Mouse (Mus musculus) Patski (cell line): ENCODE measurements at regions not wholly inside any gene's neighbourhood (a gene's known extent, or its start where the extent isn't known, plus 50 kb on each side); places are given as distances from the start of the nearest gene placed in this dataset.
A peak's percentile ranks its signal among the peaks of the same experiment; 100 is the strongest.
"Not testable (repeated sequence)": the region's sequence is repeated elsewhere in the genome, so short reads cannot be mapped to it uniquely, and the experiment has no call there.

Experiments
- ATAC-seq: fragments of 100-300 bp; one replicate; pipeline ENCODE4 v1.8.0; 2021
- CTCF ChIA-PET: fragments of 350-600 bp; sonication (Branson Sonifier 250); formaldehyde crosslinking; loops from one replicate; lab custom pipeline; 2022; ENCODE audit warnings: inconsistent platforms; lab: Charles Lee
- POLR2A ChIA-PET: fragments of 350-600 bp; sonication (Branson Sonifier 250); formaldehyde crosslinking; loops from one replicate; lab custom pipeline; 2022; ENCODE audit warnings: antibody characterized with exemption, inconsistent platforms; lab: Charles Lee
- DNase-seq: peaks from one replicate; pipeline ENCODE4 v3.0.0-alpha.2; 2011; ENCODE audit warnings: low read depth, low spot score
- H3K27me3 ChIP-seq: fragments of 371-371 bp; one replicate; pipeline ENCODE4 v1.5.1; 2021
- CTCF ChIP-seq: fragments of 100-300 bp; IDR thresholded peaks from one replicate; pipeline ENCODE4 v1.5.1; 2021
- in situ Hi-C: fragments of 300-500 bp; cut with MboI; formaldehyde crosslinking; loops from 3 replicates; pipeline ENCODE4 v1.11.1; 2018; ENCODE audit warnings: low pct_unique_long_range_greater_than_20kb, mixed read lengths

DNA sequence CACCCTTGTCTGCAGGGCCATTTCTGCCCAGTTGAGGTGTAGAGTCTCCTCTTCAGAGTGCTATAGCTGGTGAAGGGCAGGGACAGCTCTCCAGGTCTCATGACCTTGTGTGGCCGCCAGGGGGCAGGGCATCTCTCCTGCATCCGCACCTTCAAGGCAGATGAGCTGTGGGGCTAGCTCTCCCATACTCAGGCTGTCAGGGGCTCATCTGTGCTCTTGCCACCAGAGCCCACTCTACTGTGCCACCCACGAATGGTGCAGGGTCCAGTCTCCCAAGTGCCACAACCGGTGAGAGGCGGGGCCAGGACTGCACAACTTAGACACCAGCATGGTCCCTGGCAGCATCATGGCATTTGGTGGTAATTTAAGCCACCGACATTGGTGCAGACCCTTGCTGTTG is 111.3 kb downstream of the Syt10 start:
- POLR2A ChIA-PET, result no interaction called here
- ATAC-seq, result no peak

DNA sequence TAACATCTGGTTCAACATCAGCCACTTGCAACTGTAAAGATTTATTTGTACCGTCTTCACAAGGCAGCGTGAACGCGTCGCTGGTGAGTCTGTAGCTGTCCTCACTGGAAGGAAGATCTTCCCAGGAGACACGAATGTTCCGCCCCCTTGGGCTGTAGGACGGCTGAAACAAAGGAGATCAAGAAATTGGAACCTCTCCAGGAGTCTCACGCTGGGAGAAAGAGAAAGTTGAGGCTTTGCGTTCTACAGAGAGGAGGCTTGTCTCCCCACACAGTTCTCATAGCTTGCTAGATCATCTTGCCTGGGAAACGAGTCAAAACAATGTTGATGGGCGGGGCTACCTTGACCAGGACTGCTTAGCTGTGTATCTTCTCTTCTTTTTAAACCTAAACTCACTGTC is 117.3 kb downstream of the Syt10 start:
- in situ Hi-C loops, result no loop called here
- DNase-seq, result no peak
- no peak for ATAC-seq
- CTCF ChIA-PET, result interaction anchor here (1.0 kb wide), 1 partner anchor 162 kb away, joined by 3 read pairs; no protein-coding TSS in a partner anchor
- TF ChIP-seq CTCF, result no peak
- H3K27me3 ChIP-seq, result peaks cover 4% of the 10 kb centered on the region
- POLR2A ChIA-PET, result no interaction called here

More for the DNA sequence above, 111.3 kb downstream of the Syt10 start:
- CTCF ChIA-PET, result no interaction called here
- H3K27me3 ChIP-seq, result peaks cover 10% of the 10 kb centered on the region
- in situ Hi-C loops, result no loop called here
- TF ChIP-seq CTCF, result peak; percentile 46
- no peak for DNase-seq

DNA sequence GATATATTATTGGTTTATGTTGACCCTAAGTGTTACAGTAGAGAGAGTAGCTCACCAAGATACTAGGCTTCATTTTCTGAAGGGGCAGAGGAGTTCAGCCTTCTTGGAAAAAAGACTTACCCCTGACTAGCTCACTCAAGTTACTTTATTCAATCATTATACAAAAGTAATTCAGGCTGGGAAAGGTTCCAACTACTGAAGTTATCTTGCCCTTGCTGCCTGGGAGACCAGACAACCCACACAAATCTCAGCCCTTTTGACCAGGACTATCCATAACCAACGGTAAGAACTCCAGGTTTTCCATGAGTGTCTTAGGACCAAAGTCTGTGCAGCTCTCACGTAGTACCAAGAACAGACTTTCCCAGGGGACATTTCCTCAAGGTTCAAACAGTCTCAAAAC is 105.5 kb upstream of the Rabl2 start:
- in situ Hi-C loops, result no loop called here
- DNase-seq (no peak), ATAC-seq (no peak)
- ChIA-PET POLR2A (no interaction called here), CTCF (interaction anchor here (1.5 kb wide), 1 partner anchor 68 kb away, joined by 4 read pairs; no protein-coding TSS in a partner anchor)
- no peaks in the 10 kb centered on the region for H3K27me3 ChIP-seq
- TF ChIP-seq CTCF, result no peak

DNA sequence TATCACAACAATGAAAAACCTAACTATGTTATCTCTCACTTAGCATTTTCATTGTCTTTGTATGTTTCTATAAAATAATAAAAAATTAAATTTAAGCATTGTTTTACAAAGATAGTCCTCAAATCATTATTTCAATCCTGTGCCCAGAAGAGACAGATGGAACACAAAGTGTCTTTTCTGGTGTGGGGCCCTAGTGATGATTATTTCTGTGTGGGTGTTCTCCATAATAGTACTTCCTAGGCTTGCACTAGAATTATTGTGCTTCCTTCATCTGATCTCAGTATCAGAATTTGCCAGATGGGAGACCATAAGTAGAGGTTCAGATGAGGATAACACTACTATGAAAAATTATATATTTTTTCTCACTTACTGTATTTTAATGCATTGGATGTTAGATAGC is 84.6 kb upstream of the Rabl2 start:
- no peak for ATAC-seq
- TF ChIP-seq CTCF, result no peak
- ChIA-PET CTCF (no interaction called here), POLR2A (no interaction called here)
- no peak for DNase-seq
- peaks cover 6% of the 10 kb centered on the region for H3K27me3 ChIP-seq
- in situ Hi-C loops, result no loop called here

DNA sequence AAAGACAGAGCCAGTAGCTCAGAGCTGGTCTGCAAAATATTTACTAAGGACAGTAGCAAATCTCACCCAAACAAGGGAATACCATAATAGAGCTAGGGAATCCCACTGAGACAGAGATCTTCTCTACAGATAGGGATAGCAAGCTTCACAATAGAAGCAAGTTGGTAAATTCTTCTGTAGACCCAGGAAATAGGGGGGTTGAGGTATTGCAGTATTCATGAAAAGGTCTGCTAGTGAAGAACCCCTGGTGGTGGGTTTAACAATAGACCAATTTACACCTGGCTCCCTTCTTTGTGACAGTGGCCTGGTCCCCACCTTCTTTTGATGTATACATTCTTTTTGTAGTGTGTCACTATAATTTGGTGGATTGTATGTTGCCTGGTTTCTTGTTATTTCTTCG is 64.8 kb upstream of the Rabl2 start:
- ATAC-seq, POLR2A ChIA-PET, DNase-seq, in situ Hi-C loops, CTCF ChIA-PET, H3K27me3 ChIP-seq: not testable (repeated sequence)
